Mouse (Mus musculus) central nervous system, embryonic 11.5 days (tissue): ENCODE results near the gene Mtg1. TPM values are rescaled to one million over a fixed set of nuclear protein-coding genes. Genes with fewer than 3 reads are reported as not detected.

Experiments used
- polyA plus RNA-seq: library from polyadenylated mRNA; depleted of rRNA; stranded (reverse); fragments of >200 nt; gene quantifications from 2 replicates; pipeline ENCODE4 v1.2.3, GENCODE M21; 2012; rRNA removed

Mtg1 gene
- 31.4 and 49.2 TPM in 2 replicates for polyA plus RNA-seq

GRCm38 (mm10) chr7:140137135-140138020 is at the start of gene Mtg1:
Mtg1 (plus strand) TSS chr7:140137564.

GRCm38 (mm10) chr7:140092924-140093528 is 44.3 kb upstream of the Mtg1 start, which contains the start of gene Prap1:
Prap1 (plus strand) TSS chr7:140093395.

DNA sequence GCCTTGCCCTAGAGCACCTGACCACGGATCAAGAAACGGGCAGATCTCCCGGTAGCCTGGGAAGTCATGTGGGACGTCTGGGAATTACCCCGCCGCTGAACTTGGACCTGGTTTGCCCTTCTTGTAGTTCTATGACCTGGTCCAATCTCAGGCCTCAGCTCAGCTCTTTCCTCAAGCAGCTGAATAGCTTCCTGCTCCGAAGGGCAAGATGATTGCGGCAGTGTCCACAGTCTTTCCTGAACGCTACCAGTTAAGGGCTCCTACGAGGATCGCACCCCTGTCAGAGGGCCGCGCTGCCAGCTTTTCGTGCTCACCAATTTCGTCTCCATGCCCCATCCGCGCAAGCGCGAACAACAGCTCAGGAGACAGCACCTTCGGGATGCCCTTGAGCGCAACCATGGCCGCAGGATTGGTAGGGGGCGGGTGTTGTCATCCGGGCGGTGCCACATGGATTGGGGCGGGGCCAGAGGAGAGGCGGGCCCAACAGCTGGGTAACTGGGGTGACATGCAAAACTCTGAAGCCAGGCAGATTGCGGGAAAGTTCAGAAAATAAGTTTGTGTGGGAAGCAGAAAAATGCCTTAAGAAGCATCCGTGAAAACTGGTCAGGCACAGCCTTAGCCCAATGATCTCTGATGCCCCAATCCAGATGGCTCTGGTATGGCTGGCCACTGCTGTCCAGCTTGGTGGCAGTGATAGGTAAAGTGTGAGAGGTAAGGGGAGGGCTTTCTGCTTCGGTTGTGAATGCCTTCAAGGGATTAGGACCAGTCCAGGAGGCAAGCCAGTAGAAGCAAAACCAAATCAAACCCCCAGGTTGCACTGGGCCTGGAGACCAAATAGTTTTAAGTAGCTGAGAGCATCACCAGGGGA is 35.1 kb upstream of the Mtg1 start, which contains the start of gene Fuom:
Gene Fuom (minus strand): TSS at position 449 of the 868 bp plus-strand sequence.

DNA sequence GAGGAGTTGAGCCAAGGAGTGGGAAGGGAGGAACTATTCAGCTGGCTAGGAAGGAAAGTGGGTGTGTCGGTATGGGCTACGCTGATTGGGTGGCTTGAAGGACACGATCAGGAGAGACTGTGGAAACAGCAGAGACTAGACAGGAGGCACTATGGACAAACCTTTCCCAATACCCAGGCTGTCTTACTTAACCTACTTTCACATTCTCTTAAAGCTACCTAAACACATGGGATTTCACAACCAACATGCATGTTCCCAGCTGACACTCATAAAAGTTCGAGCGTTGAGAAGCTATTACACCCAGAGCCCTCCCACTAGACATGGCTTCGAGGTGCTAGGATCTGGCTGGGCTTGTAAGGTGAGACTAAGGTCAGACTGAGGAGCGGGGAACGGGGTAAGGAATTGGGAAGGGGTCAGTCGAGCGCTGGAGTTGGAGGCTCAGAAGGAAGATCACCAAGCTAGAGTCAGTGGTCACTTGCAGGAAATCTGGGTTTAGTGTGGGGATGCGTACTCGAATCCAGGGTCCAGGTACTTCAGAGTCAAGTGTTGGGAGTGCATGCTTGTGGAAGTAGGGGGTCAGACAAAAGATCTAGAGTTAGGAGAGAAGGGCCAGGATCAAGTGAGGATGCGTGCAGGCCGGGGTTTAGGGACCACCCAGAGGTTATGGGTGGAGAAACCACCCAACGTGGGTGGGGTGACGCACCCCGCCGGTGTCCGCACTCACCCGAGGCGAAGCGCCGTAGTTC is 21.6 kb upstream of the Mtg1 start, which contains the start of gene Paox:
Gene Paox (plus strand): TSS at position 217 of the 746 bp plus-strand sequence.

DNA sequence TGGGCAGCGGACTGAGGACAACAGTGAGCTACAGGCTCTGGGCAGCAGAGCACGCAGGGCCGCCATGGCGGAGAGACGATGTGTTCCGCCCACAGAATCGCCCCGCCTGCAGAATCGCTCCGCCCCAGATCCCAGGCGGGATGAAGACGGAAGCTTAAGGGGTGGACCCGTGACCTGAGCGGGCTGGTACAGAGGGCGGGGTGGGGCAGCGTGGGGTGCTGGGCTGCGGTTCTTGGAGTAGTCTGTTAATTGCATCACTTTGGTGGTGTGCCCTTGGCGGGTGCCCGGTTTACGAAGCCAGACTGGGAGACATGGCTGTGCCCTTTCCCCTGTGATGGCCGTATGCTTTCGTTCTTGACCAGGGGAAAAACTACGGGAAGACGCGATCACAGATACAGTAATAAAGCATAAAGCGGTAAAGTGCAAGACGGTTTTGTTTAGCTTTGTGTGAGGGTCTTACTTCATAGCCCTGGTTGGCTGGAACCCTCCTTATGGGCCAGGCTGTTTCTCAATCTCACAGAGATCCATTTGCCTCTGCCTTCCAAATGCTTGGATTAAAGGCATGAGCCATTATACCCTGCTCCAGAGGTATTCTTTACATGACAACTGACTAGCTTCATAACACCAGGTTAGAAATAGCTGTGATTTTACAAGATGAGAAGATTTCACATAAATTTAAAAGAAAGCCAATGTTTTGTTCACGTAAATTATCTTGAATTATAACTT is 20.9 kb upstream of the Mtg1 start, which contains the start of gene Echs1:
Gene Echs1 (minus strand): TSS at position 148 of the 726 bp plus-strand sequence.

DNA sequence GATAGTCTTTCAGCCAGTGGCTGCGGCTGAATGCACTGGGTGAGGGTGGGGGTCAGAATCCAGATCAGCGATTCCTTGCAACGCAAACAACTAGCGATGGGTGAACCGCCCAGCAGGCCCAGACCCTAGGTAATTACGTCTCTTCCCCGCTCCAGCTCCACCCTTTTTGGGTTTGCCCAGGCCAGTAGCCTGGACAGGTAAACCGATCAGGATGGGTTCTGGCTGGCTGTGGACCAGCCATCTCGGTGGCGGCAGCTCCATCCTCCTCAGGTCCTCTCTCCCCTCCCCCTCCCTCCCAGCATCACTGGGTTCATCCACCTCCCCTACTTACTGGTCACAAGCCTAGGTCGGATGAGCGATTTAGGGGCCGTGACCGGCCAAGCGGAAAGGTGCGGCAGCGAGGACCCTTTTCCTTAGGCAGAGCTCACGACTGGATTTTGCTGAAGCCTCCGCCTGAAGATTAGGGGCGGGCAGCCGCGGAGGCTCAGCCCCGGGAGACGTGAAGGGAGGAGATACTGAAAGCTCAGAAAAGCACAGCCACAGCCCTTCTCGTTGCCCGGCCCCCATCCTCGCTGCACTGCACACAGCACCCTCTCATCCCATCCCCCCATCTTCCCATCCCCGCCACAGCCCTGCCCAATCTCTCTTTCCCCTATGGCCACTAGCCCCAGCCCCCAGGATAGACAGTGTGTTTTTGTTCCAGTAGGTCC is 17.0 kb downstream of the Mtg1 start, which contains the start of gene Sprn:
Gene Sprn (minus strand): TSS at position 660 of the 710 bp plus-strand sequence.

DNA sequence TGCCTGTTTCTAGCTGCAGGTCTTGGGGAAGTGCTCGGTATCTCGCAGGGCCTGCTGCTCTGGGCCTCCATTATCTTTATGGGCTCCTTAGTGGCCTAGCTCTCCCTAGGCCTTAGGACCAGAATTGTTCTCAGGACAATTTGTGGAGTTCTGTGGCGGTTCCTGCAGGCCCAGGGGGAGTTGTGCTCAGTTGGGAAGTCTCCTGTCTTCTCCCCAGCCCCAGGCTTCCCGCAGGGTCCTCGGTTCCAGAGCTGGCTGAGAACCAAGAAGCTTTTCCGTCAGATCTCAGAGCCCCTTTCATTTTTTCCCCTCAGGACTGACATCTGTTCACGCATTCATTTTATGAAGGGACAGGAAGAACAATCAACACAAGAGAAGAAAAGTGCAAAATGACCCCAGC is 27.3 kb downstream of the Mtg1 start, which contains the start of gene Olfr522:
Gene Olfr522 (minus strand): TSS at position 101 of the 400 bp plus-strand sequence.

GRCm38 (mm10) chr7:140172936-140173335 is 35.6 kb downstream of the Mtg1 start, which contains the start of gene Olfr523:
Olfr523 (plus strand) TSS chr7:140173217.

Other genes with a start within 250 kb of the Mtg1 start
- gene Kndc1, start 242.9 kb upstream of the Mtg1 start, polyA plus RNA-seq = 1.1 and 1.2 TPM in 2 replicates
- gene Utf1, start 193.8 kb upstream of the Mtg1 start, polyA plus RNA-seq = 0.04 and 0.30 TPM in 2 replicates
- gene 6430531B16Rik, start 158.8 kb upstream of the Mtg1 start, polyA plus RNA-seq = 0.48 and 0.53 TPM in 2 replicates
- 9.3 and 9.4 TPM in 2 replicates for gene Adam8, start 145.0 kb upstream of the Mtg1 start, polyA plus RNA-seq
- 51.6 and 53.6 TPM in 2 replicates for gene Zfp511, start 101.2 kb upstream of the Mtg1 start, polyA plus RNA-seq
- 47.7 and 68.0 TPM in 2 replicates for gene Tubgcp2, start 100.9 kb upstream of the Mtg1 start, polyA plus RNA-seq
- gene Msx3, start 88.5 kb upstream of the Mtg1 start, polyA plus RNA-seq = 10.2 and 11.3 TPM in 2 replicates
- gene Caly, start 55.0 kb upstream of the Mtg1 start, polyA plus RNA-seq = 6.7 and 10.7 TPM in 2 replicates
- gene Prap1, start 44.2 kb upstream of the Mtg1 start, polyA plus RNA-seq = 1.5 TPM in 1 of 2 replicates, not detected in the other
- gene Fuom, start 35.1 kb upstream of the Mtg1 start, polyA plus RNA-seq = 20.8 and 23.8 TPM in 2 replicates
- gene Paox, start 21.8 kb upstream of the Mtg1 start, polyA plus RNA-seq = 8.5 and 9.3 TPM in 2 replicates
- 94.1 and 116 TPM in 2 replicates for gene Echs1, start 21.1 kb upstream of the Mtg1 start, polyA plus RNA-seq
- gene Sprn, start 17.3 kb downstream of the Mtg1 start, polyA plus RNA-seq = 0.80 and 0.83 TPM in 2 replicates
- gene Olfr522, start 27.2 kb downstream of the Mtg1 start, polyA plus RNA-seq = not detected in 2 replicates
- gene Olfr523, start 35.7 kb downstream of the Mtg1 start, polyA plus RNA-seq = not detected in 2 replicates
- not detected in 2 replicates for gene Olfr524, start 68.4 kb downstream of the Mtg1 start, polyA plus RNA-seq
- 0.04 TPM in 1 of 2 replicates, not detected in the other for gene Cd163l1, start 80.7 kb downstream of the Mtg1 start, polyA plus RNA-seq
- not detected in 2 replicates for gene 5830411N06Rik, start 109.7 kb downstream of the Mtg1 start, polyA plus RNA-seq
- gene Olfr525, start 183.3 kb downstream of the Mtg1 start, polyA plus RNA-seq = not detected in 2 replicates
- gene Olfr527, start 196.5 kb downstream of the Mtg1 start, polyA plus RNA-seq = not detected in 2 replicates
- gene Olfr60, start 224.1 kb downstream of the Mtg1 start, polyA plus RNA-seq = not detected in 2 replicates
- not detected in 2 replicates for gene Olfr530, start 238.8 kb downstream of the Mtg1 start, polyA plus RNA-seq